Mouse (Mus musculus) ES-Bruce4 (cell line): ENCODE data around the gene Rab31. TPM values are rescaled to one million over a fixed set of nuclear protein-coding genes. Genes with fewer than 3 reads are reported as not detected.

Source experiments
- H3K27ac ChIP-seq: 2 replicates; pipeline ENCODE4 v1.5.1; 2012; ENCODE audit warnings: low read length, inconsistent platforms; ENCODE audit not compliant: insufficient read depth
- H3K27me3 ChIP-seq: 2 replicates; pipeline ENCODE4 v1.6.1; 2012; ENCODE audit warnings: mild to moderate bottlenecking, low read length, inconsistent platforms; ENCODE audit not compliant: control insufficient read depth, poor library complexity, insufficient read depth, severe bottlenecking
- H3K36me3 ChIP-seq: 2 replicates; pipeline ENCODE4 v1.6.1; 2012; ENCODE audit warnings: inconsistent platforms, mild to moderate bottlenecking, low read length, moderate library complexity; ENCODE audit not compliant: control insufficient read depth, poor library complexity, insufficient read depth, severe bottlenecking
- H3K4me1 ChIP-seq: one replicate; pipeline ENCODE4 v1.8.1; 2011; ENCODE audit warnings: low read length; ENCODE audit not compliant: control insufficient read depth, insufficient read depth
- H3K4me3 ChIP-seq: 2 replicates; pipeline ENCODE4 v1.5.1; 2011; ENCODE audit warnings: low read depth, mild to moderate bottlenecking, low read length
- H3K9ac ChIP-seq: 2 replicates; pipeline ENCODE4 v1.6.1; 2012; ENCODE audit warnings: low read depth, mild to moderate bottlenecking, inconsistent platforms; ENCODE audit not compliant: poor library complexity, severe bottlenecking
- H3K9me3 ChIP-seq: replicated peaks from 2 replicates; pipeline ENCODE4 v1.6.1; 2012; ENCODE audit warnings: mild to moderate bottlenecking, low read length, inconsistent platforms; ENCODE audit not compliant: control insufficient read depth, poor library complexity, insufficient read depth, severe bottlenecking
- CTCF ChIP-seq: IDR thresholded peaks from one replicate; pipeline ENCODE4 v1.8.1; 2011; ENCODE audit warnings: low read depth, low read length
- EP300 ChIP-seq: IDR thresholded peaks from 2 replicates; pipeline ENCODE4 v1.6.1; 2011; ENCODE audit warnings: low read depth, low read length; ENCODE audit not compliant: insufficient read depth
- POLR2A ChIP-seq: IDR thresholded peaks from one replicate; pipeline ENCODE4 v1.8.1; 2011; ENCODE audit warnings: low read length; ENCODE audit not compliant: insufficient read depth
- polyA plus RNA-seq: library from polyadenylated mRNA; stranded (reverse); fragments of >200 nt; gene quantifications from 2 replicates; pipeline ENCODE4 v1.2.4, GENCODE M21; 2011; ENCODE audit warnings: low read depth; ENCODE audit not compliant: missing spikeins, insufficient read depth, insufficient read length

The Rab31 gene
- polyA plus RNA-seq, 1 experiment, result 18.7 TPM

DNA sequence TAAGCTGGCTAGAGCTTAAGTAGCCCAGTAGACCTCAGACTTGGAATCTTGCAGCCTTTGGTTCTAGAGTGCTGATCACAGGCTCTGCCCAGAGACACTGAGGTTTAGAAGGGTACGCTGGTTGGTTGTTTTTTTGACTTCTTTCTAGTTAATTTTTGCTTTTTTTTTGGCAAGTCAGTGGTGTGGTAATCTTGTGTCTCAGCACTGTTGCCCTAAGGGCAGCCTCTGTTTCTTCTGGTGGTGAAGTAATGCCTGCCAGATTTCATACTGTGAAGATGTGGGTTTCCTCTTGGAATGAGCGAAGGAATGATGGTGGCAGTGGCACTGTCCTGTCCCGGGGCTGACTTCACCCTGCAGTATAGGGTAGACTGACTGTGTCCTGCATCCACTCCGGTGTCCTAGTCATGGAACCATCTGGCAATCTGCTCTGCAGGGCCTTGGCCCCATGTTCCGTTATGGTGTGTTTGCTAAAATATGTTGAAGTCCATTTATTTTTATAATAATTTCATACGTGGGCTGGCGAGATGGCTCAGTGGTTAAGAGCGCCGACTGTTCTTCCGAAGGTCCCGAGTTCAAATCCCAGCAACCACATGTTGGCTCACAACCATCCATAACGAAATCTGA, 20.9 kb upstream of the Rab31 start:
- H3K4me1 ChIP-seq, result peaks cover 10% of the 10 kb centered on the region
- no peak for TF ChIP-seq CTCF
- no peak for TF ChIP-seq POLR2A
- TF ChIP-seq EP300, result no peak
- no peak overlapping the region for H3K27ac ChIP-seq
- no peak overlapping the region for H3K9ac ChIP-seq
- H3K4me3 ChIP-seq, result no peak overlapping the region
- H3K27me3 ChIP-seq, result no peaks in the 10 kb centered on the region
- no peaks in the 10 kb centered on the region for H3K36me3 ChIP-seq
- no peaks in the 10 kb centered on the region for H3K9me3 ChIP-seq

DNA sequence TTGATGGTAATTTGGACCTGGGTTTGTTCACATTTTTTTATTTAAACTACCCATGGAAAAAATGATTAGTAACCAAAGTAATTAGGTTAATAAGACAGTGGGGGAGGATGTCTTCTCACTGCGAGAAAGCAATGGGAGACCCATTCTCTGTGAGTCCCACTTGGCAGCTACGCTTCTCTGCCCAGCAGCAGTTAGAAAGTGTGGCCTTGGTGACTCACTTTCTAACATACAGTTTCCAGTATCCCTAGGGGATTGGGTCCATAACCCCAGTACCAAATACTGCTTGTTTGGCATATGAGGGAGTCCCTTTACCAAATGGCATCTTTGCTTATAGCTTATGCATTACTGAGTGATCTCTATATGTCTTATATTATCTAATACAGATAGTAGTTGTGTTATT, 18.6 kb upstream of the Rab31 start:
- no peak for TF ChIP-seq POLR2A
- TF ChIP-seq EP300, result no peak
- TF ChIP-seq CTCF, result no peak
- Histone ChIP-seq H3K36me3 (no peaks in the 10 kb centered on the region), H3K27me3 (no peaks in the 10 kb centered on the region)

DNA sequence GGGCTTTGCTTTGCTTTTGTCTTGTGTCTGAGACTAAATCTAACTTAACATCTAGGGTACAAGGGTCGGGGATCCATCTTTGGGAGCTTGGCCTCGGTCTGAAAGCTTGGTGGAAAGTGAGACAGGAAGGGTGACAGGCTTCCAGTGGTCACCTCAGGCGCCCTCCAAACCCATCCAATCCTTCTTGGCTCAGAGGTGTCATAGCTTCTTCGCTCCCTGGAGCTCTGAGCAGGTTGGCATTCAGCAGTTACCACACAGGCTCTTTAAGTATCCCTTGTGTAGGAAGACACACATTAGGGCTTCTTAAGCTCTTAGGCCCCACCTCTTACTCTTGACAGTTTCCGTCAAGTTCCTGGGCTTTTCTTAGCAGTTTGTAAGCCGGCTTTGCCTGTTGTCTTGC, 17.0 kb upstream of the Rab31 start:
- Histone ChIP-seq H3K9me3 (no peaks in the 10 kb centered on the region; the same call in 1 of the 2 replicates), H3K27me3 (no peaks in the 10 kb centered on the region), H3K4me1 (peaks cover 5% of the 10 kb centered on the region), H3K4me3 (no peak overlapping the region), H3K36me3 (no peaks in the 10 kb centered on the region), H3K27ac (no peak overlapping the region), H3K9ac (no peak overlapping the region)
- TF ChIP-seq EP300 (no peak), CTCF (no peak), POLR2A (no peak)

More for the DNA sequence above, 18.6 kb upstream of the Rab31 start:
- Histone ChIP-seq H3K9ac (no peak overlapping the region), H3K4me1 (peaks cover 8% of the 10 kb centered on the region), H3K27ac (no peak overlapping the region), H3K9me3 (no peaks in the 10 kb centered on the region), H3K4me3 (no peak overlapping the region)

DNA sequence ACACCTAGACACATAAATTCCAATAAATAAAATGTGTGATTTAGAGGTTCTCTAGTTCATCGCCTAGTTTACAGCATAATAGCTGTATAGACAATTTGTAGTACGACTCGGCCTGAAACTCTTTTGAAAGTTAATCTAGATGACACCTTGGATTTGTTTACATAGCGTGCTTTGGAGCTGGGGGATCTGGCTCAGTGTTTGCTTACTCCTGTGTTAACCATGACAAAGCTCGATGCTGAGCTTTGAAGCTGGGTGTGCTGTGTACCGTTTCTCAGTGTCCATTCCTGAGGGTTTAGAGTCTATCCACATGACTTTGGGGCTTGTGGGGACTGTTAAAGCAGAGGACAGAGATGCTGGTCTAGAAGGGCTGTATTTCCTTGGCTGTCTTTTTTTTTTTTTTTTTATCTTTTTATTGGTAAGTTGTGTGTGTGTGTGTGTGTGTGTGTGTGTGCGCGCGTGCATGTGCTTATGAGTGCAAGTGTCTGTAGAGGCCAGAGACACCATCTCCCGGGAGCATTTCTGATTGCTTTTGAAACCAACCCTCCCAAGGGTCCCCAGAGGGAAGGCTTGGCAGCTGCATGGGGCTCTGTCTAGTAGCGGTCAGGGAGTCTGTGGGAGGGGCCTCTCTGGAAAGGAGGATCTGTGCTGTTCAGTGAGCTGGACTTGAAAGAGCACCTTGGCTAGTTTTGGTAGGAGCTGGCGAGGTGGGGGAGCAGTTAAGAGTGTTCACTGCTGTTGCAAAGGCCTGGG, 16.2 kb upstream of the Rab31 start:
- Histone ChIP-seq H3K9me3 (no peaks in the 10 kb centered on the region; the same call in 1 of the 2 replicates), H3K4me1 (peaks cover 4% of the 10 kb centered on the region), H3K27ac (no peak overlapping the region), H3K4me3 (no peak overlapping the region), H3K27me3 (no peaks in the 10 kb centered on the region), H3K36me3 (no peaks in the 10 kb centered on the region), H3K9ac (no peak overlapping the region)
- TF ChIP-seq EP300, result no peak
- TF ChIP-seq CTCF, result no peak
- TF ChIP-seq POLR2A, result no peak

DNA sequence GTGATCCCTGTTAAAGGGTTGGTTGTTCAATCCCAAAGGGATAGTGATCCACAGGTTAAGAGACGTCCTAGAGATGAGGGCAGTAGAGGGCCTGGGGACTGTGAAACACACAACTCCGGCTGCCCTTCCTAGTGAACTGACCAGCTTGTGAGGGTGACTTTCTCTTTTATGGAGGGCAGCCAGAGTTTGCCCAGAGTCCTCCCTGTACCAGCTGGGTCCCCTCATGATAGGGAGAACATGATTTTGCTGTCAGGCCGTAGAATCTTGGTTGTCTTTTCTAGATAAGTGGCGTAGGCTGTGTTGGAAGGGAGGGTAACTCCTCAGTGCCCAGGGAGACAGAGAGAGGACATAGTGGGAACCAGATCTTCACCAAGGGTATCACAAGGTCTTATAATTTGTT, 14.7 kb upstream of the Rab31 start:
- Histone ChIP-seq H3K4me1 (peaks cover 4% of the 10 kb centered on the region), H3K27ac (no peak overlapping the region), H3K27me3 (no peaks in the 10 kb centered on the region), H3K9ac (no peak overlapping the region), H3K9me3 (no peaks in the 10 kb centered on the region; the same call in 1 of the 2 replicates), H3K4me3 (no peak overlapping the region), H3K36me3 (no peaks in the 10 kb centered on the region)
- TF ChIP-seq POLR2A, result no peak
- no peak for TF ChIP-seq EP300
- TF ChIP-seq CTCF, result no peak

DNA sequence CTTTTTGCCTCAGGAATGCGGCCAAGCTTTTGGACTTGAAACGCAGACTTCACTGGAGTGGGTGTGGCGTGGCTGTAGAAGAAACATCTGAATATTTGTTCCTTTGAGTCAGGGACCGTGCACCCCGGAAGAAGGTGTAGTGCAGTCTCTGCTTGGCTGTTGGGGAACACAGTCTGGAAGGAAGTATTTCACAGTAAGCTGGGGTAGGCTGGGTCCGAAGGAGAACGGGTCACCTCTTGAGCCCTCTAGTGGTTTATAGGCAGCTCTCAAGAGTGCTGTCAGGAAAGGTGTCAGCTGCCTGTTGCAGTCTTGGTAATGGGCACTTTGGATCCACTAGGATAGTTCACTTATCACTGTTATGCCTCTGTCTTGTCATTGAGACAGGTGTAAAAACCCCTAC, 13.7 kb upstream of the Rab31 start:
- H3K4me1 ChIP-seq, result peaks cover 4% of the 10 kb centered on the region
- no peaks in the 10 kb centered on the region; the same call in 1 of the 2 replicates for H3K9me3 ChIP-seq
- no peak overlapping the region for H3K4me3 ChIP-seq
- no peak overlapping the region for H3K27ac ChIP-seq
- no peak overlapping the region for H3K9ac ChIP-seq
- no peaks in the 10 kb centered on the region for H3K36me3 ChIP-seq
- H3K27me3 ChIP-seq, result no peaks in the 10 kb centered on the region
- TF ChIP-seq CTCF (peak; percentile 37), POLR2A (no peak), EP300 (no peak)
